Mouse (Mus musculus) skeletal muscle tissue, postnatal 0 days (tissue): ENCODE data around the gene Gm21518. TPM values are rescaled to one million over a fixed set of nuclear protein-coding genes. Genes with fewer than 3 reads are reported as not detected.

Experiments
- polyA plus RNA-seq: library from polyadenylated mRNA; unstranded; fragments of >200 nt; fragmentation: Nextera tagmentation; extraction: Ambion mirVana; gene quantifications from 2 replicates; pipeline ENCODE4 v1.2.1, GENCODE M21; 2015

The Gm21518 gene
- polyA plus RNA-seq = not detected in 2 replicates

DNA sequence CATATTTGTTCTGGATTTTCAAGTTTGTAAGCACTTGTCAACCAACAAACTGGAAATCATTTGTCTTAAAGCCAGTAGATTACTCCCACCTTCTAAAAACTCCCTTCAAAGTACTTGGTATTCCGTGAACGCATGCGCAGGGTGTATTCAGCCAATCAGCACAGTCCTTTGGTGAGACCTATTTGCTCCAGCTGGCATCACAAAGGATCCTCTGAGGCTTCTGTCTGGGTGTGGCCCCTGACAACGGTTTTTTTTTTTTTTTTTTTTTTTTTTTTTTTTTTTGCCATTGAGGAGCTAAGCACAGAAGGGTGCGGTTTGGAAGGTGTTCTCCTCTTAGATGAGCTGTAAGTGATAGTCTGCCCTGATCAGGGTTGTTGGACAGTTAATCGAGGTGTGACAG, at the start of gene Gm21518:
Gene Gm21518, plus strand, starts transcription at position 301 of the 400 bp plus-strand sequence.

